Mouse (Mus musculus): ENCODE measurements around the gene Rgr.
"Not testable (repeated sequence)": the region's sequence is repeated elsewhere in the genome, so short reads cannot be mapped to it uniquely, and the experiment has no call there.

The Rgr gene

DNA sequence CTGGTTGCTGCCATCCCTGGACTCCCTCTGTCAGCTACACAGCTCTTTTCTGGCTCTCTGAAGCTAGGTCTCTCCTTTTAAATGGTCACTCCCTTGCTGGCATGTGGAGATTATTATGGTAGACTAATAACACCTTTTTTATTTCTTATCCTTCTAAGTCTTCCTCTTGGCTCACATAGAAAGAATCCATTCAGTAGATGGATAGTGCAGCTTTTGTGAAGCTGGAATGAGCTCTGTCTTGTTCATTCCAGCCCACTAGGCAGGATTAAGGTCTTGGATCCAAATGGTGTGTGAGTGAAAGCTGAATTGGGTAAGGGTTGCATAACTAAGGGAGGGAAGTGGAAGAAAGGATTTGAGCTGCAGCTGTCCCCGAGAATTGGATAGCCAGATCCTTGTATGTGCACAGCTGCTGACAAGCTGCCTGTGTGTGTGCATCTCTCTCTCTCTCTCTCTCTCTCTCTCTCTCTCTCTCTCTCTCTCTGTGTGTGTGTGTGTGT, at the start of gene Rgr:
Rgr (minus strand) TSS at position 51 of the 497 bp plus-strand sequence.
- no peak for DNase-seq

DNA sequence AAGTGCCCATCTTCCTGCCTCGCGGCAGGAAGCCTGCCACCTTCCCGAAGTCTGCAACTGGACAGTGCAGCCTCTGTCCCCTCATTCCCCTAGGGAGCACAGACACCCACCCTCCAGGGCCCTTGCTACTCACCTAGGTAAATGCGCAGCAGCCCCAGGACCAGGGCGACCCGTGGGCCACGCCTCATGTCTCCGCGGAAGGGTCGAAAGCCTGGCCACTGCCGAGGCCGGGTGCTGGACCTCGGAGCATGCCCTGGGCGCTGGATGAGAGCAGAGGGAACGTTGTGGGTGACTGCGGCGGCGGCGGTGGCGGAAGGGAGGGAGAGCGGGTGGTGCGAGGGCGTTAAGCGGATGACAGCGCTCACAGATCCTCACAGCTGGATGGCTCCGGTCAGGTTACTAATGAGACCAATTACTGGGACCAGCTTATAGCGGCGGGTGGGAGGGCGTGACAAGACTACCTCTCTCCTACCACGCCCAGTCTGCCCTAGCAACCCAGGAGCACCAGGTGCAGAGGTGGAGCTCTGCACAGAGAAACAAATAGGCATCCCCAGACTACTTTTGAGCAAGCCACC, 49.3 kb upstream of the Rgr start, which contains the start of gene Cdhr1:
Cdhr1 (minus strand) TSS at position 392 of the 575 bp plus-strand sequence.
- peak; percentile 48 to 49 for DNase-seq

DNA sequence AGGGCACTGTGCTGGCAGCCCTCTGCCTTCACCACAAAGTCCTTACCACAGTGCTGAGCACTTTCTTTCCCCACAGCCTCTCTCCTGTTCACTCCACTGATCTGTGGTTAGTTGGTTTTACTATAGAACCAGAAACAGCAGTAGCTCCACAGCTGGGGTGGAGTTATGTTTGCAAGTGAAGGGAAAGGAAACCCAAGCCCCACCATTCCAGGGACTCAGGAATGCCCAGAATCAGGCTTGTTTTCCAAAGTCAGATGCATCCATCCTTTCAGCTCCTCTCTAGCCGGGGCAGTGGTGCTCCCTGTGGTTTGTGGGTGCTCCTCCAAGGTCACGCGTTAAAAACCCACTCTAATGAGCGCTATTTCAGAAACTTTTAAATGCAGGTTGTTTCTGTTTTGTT, 46.8 kb upstream of the Rgr start:
- DNase-seq: no peak

DNA sequence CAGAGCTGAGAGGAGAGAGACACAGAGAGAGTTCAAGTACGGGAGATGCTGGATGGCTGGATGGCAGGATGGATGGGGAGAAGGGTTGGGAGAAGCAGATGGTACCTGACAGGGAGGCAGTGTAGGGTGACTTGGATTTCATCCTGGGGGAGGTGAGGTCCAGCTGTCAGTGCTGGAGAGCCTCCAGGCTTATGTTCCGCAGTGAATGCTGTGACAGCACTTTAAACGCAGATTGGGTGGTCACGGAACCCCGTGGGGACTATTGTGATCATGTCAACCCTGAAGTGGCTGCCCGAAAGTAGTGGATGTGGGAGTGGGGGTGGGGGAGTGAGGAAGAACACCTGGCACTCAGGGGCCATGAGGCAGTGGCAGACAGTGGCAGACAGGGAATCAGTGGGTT, 45.7 kb upstream of the Rgr start:
- DNase-seq: peak; percentile 46 to 66

DNA sequence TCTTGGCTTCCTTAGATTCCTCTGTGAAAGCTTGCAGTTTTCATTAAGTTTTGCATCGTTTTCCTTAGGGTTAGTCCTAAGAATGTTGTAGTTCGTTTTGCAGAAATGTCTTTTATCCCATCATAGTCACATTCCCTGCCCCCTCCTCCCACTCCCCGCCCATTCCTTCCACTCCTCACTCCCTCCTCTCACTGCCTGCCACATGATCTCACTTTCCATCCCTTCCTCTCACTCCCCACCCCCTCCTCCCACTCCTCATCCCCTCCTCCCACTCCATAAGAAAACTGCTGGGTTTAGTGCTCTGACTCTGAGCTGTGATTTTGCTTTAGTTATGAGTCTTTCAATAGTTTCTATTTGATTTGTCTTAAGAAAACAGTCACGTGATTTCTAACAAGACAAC, 35.0 kb upstream of the Rgr start:
- DNase-seq: no peak

DNA sequence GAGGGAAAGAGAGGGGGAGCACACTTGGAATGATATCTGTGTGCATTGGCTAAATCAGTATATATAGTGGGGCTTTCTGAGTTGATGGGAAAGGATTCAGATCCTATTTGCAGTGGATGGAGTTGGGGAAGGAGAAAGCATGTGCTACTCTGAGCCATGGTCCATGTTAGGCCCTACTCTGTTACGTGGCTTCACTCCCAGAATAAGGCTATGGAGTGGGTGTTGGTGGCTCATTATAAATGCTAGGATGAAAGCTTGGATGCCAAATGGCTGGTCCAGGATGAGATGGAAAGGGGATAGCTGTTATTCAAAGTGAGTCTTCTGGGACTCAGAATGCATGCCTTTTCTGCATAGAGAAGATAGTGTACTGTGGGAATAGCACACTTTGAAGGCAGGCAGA, 32.0 kb upstream of the Rgr start:
- DNase-seq: no peak

DNA sequence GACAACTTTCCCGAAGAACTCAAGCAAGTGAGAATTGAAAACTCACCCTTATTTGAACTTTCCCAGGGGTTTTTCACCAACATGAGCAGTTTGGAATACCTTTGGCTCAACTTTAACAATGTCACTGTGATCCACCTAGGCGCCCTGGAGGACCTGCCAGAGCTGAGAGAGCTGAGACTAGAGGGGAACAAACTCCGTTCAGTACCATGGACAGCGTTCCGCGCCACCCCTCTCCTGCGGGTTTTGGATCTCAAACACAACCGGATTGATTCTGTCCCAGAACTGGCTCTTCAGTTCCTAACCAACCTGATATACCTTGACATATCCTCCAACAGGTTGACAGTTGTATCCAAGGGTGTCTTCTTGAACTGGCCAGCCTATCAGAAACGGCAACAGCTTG, 19.8 kb upstream of the Rgr start:
- DNase-seq: peak; percentile 11 to 44

DNA sequence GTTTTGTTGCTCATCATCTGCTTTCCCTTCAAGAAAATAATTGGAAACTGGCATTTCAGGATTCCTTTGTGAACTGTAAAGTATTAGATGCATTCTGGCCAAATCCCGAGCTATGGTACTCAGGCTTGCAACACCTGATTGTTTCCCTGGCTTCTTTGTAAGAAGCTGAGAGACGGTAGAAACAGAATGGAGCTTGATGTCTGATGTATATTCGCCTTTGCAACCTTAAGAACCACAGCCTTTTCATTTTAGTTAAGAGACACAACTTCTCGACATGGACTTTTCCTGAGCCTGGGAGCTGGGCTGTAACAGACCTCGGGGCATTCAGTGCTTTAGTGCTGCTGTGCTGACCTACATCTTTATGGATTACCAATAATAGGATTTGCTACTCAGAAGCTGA, 18.9 kb upstream of the Rgr start, which contains the start of gene Lrit2:
Lrit2 (plus strand) TSS at position 301 of the 400 bp plus-strand sequence.
- no peak for DNase-seq

DNA sequence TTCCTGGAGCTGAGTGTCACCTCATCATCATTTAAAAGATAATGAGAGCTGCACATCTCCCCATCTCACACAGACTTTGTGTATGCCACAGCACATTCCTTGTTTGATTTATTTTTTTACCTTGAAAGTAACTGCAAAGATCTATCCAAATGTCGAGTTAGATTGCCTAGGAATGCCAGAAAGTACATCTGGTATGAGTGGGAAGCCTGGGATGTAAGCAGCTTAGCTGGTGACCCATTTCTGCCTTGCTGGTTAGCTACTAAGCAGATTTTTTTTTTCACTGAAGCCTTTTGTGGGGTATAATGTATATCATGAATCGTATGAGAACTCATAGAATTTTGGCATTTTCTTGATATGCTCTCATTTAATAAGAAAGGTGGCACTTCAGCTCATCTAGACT, 17.9 kb upstream of the Rgr start:
- no peak for DNase-seq

DNA sequence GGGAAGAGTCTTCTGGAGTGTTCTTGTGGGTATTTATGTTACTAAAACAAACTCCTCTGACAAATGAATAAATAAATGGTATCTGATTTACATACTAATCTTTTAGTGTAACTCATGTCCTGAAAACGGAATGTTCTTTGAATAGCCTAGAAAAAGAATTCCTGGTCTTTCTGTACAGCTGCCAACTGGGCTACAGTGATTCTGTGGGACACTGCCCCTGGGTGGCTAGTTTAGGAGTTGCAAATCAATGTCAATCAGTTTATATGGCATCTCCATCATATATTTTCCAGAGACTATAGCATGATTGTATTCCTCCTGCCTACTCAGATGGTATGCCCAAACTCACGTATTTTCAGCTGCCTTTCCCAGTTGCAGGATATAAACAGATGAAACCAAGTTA, 16.1 kb upstream of the Rgr start:
- peak in 1 of 2 experiments; percentile 28 for DNase-seq

DNA sequence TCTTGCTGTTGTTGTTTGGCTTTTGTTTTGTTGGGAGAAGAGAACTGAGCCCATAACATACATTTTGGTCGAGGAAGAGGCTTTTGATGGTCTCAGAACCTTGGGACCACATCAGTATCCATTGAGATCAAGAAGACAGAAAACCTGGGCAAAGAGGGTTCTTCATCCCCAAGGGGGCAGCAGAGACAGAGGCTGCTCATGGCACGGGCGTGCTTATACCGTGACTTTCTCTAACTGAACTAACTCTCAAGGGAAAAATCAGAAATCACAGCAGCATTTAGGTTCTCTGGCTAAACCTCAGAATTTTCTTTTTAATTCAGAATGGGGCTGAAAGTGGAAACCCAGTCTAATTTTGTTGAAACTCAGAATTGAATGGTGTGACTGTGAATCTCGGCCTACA, 14.3 kb downstream of the Rgr start:
- DNase-seq: peak in 1 of 2 experiments; percentile 15

DNA sequence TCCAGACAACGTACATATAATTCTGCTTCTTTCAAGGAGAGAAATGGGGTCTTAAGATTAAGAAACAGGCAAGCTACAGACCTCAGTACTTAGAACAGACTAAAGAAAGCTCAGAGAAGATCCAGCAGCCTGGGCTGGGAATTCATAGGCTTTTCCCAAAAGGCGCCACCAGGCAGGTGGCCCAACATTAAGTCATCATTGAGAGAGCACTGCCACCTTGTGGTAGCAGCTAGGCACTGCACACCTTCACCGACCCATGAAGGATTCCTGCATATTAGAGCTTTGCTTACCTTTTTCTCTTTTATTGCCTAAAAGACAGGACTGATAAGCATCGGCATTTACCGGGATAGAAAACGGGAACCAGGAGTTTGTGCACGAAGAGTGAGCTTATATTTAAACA, 15.5 kb downstream of the Rgr start:
- DNase-seq: peak; percentile 90 to 93

DNA sequence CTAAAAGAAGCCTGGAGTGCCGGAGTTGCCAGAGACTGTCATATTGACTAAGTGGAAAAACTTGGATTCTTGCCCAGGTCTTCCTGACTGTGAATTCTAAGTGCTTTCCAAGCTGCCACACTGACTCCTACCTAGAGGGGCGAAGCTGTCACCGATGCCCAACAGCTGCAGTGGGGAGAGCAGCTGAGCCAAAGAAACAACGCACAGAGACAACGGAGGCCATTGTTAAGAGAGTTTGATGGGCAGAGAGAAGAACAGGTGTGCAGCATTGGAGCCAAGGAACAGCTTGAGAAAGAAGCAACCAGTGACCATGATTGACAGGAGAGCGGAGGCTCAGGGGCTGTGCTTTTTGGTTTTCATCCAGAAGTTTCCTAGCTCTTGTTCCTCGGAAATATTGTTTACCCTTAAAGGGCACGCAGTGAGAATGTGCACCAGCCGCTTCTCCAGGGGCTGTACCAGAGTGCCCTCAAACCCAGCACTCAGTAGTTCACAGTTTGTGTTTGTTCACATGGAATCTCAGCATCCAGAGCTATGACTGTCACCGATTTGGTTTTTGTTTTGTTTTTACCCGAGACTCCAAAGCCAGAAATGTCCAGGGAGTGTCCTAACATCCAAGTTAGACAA, 16.2 kb downstream of the Rgr start:
- DNase-seq: peak; percentile 63 to 75

DNA sequence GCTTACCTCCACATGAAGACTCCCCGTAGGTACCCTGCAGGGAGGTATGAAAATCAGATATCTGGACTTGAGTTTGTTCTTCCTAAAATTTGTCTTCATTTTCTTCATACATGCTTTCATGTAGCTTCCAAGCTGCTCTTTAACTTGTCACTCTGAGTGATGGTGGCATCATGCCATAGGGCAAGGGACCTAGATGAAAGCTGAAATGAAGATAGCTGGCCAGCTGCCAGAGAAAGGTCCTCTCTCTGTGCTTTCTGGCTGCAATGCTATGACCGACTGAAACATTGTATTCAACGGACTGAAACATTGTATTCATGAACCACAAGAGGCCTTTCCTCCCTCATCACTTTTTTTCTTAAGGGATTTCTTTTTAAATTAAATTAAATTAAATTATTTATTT, 20.2 kb downstream of the Rgr start:
- DNase-seq: peak; percentile 79 to 85

DNA sequence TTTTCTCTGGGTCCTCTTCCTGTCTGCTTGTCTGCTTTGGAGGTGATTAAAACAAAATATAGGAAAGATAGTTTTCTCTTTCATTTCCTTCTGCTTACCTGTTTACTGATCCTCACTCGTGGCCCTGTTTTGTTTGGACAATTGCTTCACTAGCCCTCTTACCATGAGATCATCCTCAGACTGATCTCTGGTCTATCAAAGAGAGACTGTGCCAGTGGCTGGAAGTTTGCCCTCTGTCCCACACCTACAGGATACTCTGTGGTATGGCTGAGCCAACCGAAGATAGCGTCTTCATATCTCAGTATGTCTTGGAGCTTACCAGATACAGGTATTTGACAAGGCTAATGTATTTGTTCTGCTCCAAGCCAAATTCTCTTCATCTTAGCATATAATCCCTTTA, 20.8 kb downstream of the Rgr start:
- peak; percentile 32 to 48 for DNase-seq

DNA sequence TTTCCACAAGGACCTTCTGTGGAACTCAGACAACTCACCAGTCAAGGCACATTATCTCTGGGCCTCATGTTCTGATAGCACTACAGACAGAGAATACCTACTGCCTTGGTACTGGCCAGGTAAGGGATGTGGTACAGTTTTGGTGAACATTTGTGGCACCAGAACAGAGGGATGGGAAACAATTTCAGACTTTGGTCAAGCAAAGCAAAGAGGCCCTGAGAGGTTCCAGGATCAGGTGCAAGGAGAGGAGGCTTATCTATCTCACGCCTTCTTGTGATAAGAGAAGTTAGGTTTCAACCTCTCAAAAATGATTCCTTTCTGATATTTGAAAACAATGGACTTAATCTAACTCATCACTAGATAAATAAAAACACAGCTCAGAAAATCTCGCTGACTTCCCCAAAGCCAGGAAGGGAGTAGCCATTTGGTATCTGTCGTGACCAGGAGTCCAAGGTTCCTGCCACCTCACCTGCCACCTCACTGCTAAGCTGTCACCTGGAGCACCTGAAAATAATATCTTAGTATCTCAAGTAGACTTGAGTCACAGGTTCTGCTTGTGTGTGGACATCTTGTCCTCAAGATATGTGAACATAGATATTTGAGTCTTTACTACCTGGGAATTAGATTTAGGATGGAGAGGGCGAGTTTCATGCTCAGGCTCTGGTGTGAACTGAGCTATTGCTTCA, 21.4 kb downstream of the Rgr start:
- DNase-seq: no peak

DNA sequence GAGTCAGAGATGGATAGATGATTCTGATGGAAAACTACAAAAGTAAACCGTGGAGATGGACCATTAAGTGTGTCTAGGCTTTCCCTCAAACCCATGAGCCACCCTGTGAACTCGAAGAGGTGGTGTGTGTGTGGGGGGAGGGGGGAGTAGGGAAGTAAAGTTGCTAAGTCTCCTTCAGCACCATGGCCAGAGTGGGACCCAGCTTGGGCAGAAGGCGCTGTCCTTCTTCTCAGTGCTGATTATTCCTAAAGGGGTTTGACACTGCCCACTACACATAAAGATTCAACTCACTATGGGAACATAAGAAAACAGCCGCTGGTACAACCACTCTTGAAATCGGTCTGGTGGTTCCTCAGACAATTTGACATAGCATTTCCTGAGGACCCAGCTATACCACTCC, 32.9 kb downstream of the Rgr start:
- no peak for DNase-seq

DNA sequence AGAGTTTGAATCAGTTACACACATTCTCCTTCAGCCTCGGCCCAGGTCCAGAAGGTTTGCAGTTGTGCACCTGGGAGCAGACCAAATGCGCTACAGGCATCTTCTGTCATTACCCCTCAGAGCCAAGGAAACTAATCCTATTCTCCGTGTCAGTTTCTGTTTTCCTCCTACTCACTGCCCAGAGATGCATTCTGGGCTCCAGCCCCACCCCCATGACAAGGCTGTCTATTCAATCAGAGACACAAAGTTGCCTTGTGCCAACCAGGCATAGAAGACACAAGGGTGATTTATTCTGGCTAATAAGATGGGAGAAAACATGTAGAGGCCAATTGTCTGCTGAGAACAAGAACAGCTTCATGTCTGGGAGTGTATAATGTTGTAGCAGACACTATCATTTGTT, 35.1 kb downstream of the Rgr start:
- DNase-seq: peak; percentile 67 to 82

DNA sequence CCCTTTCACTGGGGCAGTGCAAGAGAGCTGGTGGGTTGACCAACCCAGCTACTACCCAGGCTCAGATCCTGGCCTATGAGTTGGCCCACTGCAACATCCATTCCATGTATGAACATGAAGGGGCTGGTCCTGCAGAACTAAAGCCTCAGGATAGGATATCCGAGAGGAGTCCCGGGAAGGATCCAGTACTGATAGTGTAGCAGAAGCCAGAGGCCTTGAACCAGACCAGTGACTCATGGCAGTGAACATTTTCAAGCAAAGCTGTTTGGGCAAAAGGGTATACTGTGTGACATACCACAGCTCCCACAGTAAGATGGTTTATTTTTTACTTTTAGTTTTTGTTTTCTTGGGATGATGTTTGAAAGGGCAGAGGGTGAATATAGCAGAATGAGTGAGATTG, 39.1 kb downstream of the Rgr start:
- no peak for DNase-seq

DNA sequence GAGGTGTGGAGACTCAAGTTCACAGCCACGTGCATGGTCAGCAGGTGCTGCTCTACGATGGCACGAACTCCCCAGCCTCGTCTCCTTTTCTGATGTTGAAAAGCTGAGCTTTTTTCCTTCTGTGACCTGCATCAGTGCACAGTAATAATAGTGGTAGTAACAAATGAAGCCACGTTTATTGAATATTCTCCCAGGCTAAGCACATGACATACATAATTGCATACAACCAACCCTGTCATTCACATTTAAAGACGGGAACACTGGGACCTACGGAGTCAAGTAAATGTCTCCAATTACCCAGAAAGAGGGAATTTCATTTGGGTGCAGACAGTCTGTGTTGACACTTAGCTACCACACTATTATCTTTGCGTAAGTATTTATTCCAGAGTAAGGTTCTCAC, 42.3 kb downstream of the Rgr start:
- no peak for DNase-seq

DNA sequence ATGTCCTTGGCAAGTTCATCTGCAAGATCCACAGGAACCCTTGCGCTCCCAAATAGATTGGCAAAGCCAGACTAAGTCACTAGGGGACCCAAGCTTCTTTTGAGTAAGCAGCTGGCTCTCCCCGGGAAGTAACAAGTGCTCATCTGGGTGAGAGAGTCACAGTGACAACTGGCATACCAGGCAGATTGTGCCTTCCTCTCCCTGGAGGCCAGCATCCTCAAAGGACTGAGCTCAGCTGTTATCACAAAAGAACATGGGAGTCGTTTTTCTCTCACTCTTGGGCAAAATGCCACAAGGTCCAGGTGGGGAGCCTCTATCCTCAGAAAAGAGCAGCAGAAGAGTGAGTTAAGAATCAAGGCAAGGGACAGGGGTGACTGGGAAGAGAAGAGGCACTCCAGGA, 42.9 kb downstream of the Rgr start:
- DNase-seq: peak; percentile 49 to 64

DNA sequence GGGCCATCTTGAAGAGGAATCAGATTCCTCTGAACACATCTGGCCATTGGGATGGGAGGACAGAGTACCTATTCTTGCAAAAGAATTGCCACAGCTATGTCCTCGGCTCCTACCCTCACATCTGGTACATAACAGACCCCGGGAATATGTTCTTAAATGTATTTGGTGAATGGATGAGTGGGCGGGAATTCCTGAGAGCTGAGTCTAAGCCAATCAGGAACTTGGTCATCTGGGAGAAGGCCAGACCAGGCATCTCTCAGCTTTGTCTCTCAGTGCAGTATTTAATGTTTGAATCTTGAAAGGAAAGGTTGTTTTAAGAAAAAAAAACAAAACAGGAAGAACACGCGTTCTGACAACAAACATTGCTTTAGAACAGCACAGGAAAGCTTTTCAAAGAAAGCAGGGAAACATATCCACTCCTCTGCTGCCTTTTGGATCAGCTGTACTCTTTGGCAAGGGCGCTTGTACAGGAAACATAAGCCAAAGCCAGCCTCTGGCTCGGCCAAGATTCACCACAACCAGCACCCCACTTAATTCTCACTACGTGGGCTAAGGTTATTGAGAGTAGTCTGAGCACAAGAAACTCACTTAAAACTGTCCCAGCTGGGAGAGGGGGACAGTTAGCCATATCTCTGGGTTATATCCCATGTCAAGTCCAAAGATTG, 45.2 kb downstream of the Rgr start:
- DNase-seq: peak; percentile 56 to 65

DNA sequence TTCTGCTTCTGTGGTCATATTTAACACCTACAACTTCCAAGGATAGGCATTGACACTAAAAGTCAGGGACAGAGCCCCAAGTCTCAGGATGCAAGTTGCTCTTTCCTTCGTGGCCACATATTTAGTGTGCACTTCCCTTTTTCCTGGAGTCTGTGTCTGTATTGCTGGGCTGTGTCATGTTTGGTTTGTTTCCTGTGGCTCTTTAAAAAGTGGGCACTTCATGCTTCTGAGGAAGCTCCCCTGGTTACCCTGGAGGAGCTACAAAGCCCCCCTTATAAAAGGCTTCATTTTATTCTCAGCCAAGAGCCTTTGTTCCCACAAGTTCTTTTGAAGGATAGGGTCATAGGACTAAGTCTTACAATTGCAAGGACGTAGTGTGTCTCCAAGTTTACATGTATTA, 45.9 kb downstream of the Rgr start:
- DNase-seq: no peak

DNA sequence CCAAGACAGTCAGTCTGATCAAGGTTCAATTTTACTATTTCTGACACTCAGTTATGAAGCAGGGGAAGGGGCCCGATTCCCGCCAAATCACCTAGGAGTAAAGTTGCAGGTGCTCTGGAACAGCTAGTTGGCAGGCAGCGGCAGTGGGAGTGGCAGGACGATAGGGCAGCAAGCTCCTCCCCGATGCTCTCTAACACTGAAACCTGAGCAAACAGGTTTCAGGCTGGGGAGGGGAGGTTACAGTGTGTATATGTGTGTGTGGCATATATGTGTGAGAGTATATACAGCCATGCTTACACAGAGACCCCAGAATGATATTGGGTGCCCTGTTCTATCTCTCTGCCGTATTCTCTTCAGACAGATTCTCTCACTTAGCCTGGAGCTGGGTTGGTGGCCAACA, 48.0 kb downstream of the Rgr start:
- not testable (repeated sequence) for DNase-seq
